Mouse (Mus musculus) kidney, embryonic 15.5 days (tissue): ENCODE data around the gene Tns3. TPM values are rescaled to one million over a fixed set of nuclear protein-coding genes. Genes with fewer than 3 reads are reported as not detected.

Experiments
- ATAC-seq: fragments of 200-750 bp; cut with Nextera tagmentation; replicated peaks from 2 replicates; pipeline ENCODE4 v1.8.0; 2017; ENCODE audit warnings: moderate TSS enrichment; ENCODE audit not compliant: low FRiP score
- H3K27ac ChIP-seq: fragments of 300-500 bp; sonication (generic); 2 replicates; pipeline ENCODE4 v1.5.1; 2015; ENCODE audit warnings: mild to moderate bottlenecking, inconsistent platforms
- H3K27me3 ChIP-seq: fragments of 300-500 bp; sonication (generic); 2 replicates; pipeline ENCODE4 v1.6.1; 2015; ENCODE audit warnings: inconsistent platforms
- H3K36me3 ChIP-seq: fragments of 300-500 bp; sonication (generic); 2 replicates; pipeline ENCODE4 v1.6.1; 2015; ENCODE audit warnings: inconsistent platforms
- H3K4me1 ChIP-seq: fragments of 300-500 bp; sonication (generic); 2 replicates; pipeline ENCODE4 v1.6.1; 2015; ENCODE audit warnings: inconsistent platforms
- H3K4me2 ChIP-seq: fragments of 300-500 bp; sonication (generic); 2 replicates; pipeline ENCODE4 v1.6.1; 2015; ENCODE audit warnings: moderate library complexity, mild to moderate bottlenecking, inconsistent platforms
- H3K4me3 ChIP-seq: fragments of 300-500 bp; sonication (generic); replicated peaks from 2 replicates; pipeline ENCODE4 v1.5.1; 2015; ENCODE audit warnings: mild to moderate bottlenecking, inconsistent platforms
- H3K9ac ChIP-seq: fragments of 300-500 bp; sonication (generic); 2 replicates; pipeline ENCODE4 v1.6.1; 2015; ENCODE audit warnings: mild to moderate bottlenecking, inconsistent platforms
- H3K9me3 ChIP-seq: fragments of 300-500 bp; sonication (generic); replicated peaks from 2 replicates; pipeline ENCODE4 v1.6.1; 2016; ENCODE audit warnings: inconsistent platforms
- WGBS: fragments of 180-500 bp; shearing (Covaris S2); methylation state at CpG from one replicate; pipeline ENCODE4 v1.1.7; 2015; ENCODE audit warnings: mixed read lengths; 5-methylcytosine and 5-hydroxymethylcytosine counted together
- polyA plus RNA-seq: library from polyadenylated mRNA; unstranded; fragments of >200 nt; fragmentation: Nextera tagmentation; extraction: Ambion mirVana; gene quantifications from 2 replicates; pipeline ENCODE4 v1.2.1, GENCODE M21; 2015

Tns3 gene
- polyA plus RNA-seq, 1 experiment from 2014 or later, result 27.7 TPM

DNA sequence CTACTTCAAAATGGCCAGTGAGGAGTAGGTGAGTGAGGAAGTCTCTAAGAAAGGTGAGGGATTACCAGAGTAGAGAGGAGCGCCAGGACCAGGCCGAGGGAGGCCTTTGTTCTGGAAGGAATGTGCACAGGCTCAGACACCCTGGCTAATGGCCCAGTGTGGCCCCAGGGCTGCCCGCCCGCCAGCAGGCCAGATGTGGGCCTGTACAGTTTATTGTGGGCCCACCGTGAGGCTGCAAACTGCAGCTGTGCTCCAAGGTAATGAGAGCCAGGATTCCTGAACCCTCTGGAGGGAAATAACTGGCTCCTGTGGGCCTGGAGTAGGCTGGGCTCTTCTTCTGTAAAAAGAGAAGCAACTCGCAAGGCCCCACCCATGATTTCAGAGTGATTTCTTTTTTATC is 5.3 kb downstream of the Tns3 start:
- Histone ChIP-seq H3K4me2 (no peak overlapping the region), H3K9ac (no peak overlapping the region), H3K4me3 (no peak overlapping the region), H3K27ac (peak overlapping the region; percentile 49), H3K36me3 (peaks cover 7% of the 10 kb centered on the region), H3K27me3 (no peaks in the 10 kb centered on the region), H3K4me1 (peaks cover 85% of the 10 kb centered on the region), H3K9me3 (no peaks in the 10 kb centered on the region)
- 55% methylated on average over 6 of the region's 6 CpGs for WGBS
- ATAC-seq, result no peak

DNA sequence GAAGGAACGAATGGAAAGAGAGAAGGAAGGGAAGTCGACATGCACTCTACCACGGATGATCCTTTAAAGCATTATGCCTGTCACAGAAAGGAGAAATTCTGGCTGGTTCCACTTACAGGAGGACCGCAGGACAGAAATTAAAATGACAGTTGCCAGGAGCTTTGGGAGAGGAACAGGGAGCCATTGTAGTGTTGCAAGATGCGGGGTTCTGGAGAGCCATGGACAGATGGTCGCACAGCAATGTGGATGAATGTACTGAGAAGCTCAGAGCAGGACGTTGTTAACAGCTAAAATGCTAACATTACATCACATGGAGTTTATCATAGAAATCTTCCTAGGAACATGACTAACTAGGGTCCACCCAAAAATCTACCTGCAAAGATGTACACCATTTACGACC is 6.8 kb downstream of the Tns3 start:
- no peak overlapping the region for H3K4me2 ChIP-seq
- no peaks in the 10 kb centered on the region for H3K9me3 ChIP-seq
- H3K4me1 ChIP-seq, result peaks cover 90% of the 10 kb centered on the region
- no peak for ATAC-seq
- H3K27ac ChIP-seq, result peak overlapping the region; percentile 75
- H3K9ac ChIP-seq, result no peak overlapping the region
- WGBS, result 87% methylated on average over 8 of the region's 8 CpGs
- no peaks in the 10 kb centered on the region for H3K27me3 ChIP-seq
- no peak overlapping the region for H3K4me3 ChIP-seq
- peaks cover 7% of the 10 kb centered on the region for H3K36me3 ChIP-seq

DNA sequence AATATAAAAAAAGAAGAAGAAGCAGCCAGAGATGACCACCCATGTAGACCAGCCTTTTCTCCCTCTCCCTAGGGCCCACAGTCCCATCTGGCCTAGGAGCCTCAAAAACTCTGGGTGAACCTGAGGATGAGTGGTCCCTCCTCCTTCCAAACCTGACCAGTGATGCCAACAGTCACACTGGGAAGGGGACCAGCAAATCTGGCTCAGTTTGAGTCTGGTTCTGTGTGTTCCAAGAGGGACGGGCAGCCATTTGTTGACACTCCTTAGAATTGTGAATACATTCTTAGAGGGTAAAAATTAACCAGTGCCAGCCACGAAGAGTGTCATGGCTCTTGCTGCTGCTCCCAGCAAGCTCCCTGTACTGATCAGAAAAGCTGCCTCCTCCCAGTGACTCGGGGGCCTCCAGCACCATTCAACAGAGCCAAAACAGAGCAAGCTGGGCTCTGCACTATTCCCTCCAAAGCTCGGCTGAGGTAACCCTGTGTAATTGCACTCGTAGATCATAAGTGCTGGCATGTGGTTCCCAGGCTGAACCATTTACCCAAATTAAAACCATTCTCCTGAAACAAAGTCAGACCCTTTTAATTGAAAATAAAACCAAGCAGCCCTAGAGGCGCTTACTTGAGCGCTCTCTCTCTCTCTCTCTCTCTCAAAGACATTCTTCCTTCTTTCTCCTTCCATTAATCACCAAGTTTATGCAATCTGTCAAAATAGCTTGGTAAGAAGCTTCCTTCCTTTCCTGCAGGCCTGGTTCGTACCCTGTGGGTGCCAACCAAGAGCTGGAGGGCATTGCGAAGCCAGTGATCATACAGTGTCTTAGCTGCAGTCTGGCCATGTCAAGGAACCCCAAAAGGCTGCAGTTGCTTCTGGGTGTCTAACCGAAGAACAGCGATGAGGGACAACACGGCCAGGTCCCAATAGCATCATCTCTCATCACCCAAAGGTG is 7.6 kb downstream of the Tns3 start:
- no peak overlapping the region for H3K4me2 ChIP-seq
- H3K4me3 ChIP-seq, result no peak overlapping the region
- H3K4me1 ChIP-seq, result peaks cover 90% of the 10 kb centered on the region
- peak; percentile 66; the same call in 1 of the 2 replicates for ATAC-seq
- no peaks in the 10 kb centered on the region for H3K27me3 ChIP-seq
- 56% methylated on average over 12 of the region's 12 CpGs for WGBS
- H3K36me3 ChIP-seq, result peaks cover 7% of the 10 kb centered on the region
- H3K27ac ChIP-seq, result peak overlapping the region; percentile 75
- no peak overlapping the region for H3K9ac ChIP-seq
- H3K9me3 ChIP-seq, result no peaks in the 10 kb centered on the region

DNA sequence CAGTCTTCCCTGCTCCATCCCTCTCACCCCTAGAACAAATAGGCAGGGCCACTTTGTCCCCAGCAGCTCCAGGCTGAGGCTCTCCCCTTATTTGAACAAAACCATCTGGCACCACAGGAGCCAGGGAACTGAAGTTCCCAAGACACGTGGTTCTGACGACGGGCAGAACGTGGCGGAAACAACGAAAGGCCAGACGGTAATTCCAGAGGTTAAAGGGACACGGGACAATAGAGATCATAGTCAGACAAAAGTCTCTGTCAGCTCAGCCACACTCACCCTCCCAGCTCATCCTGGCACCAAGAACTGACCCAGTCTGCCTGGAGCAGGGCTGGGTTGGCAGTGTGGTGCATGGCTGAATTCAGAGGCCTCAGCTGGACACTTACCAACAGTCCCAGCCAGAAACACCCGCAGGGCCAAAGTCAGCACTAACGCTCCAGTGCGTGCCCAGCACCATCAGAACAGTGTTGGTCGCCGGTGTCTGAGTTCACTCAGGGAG is 10.5 kb downstream of the Tns3 start:
- Histone ChIP-seq H3K36me3 (peaks cover 6% of the 10 kb centered on the region), H3K4me1 (peaks cover 85% of the 10 kb centered on the region), H3K27me3 (no peaks in the 10 kb centered on the region), H3K4me3 (no peak overlapping the region), H3K9ac (no peak overlapping the region), H3K4me2 (no peak overlapping the region), H3K9me3 (no peaks in the 10 kb centered on the region), H3K27ac (peak overlapping the region; percentile 41)
- 76% methylated on average over 13 of the region's 13 CpGs for WGBS
- no peak for ATAC-seq

DNA sequence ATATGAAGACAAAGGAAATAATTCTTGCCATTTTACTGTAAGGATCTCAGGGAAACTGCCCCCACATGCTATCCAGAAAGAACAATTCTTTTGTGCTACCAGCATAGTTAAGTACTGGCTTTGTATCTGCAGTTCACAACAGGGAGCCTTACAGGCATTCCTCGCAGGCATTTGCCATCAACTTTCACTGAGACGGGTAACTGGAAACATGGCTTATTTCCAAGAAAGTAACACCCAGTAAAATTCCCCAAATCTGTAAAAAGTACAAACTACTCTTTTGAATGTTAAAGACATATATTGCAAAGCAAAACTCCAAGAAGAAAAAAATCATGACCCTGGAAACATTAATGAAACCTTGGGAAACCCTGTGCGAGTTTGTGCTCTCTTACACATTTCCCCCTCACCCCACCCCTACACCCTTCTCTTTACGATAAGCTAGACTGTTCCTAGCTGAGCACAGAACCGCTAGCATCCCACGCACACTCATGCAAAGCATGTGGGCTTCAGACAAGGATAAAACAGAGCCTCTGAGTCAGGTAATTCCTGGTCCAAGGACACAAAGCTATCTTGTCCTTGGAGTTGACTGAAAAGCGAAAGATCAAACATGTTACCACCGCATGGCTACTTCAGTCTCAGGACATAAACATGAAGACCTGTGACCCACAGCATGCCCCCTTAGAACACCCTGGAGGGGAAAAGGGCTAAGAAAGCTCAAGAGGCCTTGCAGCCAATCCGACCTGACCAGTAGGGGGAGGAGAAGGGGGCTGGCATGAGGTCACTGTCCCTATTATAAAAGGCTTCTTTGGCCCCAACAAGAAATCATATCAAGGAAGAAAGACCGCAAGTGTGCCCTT is 11.3 kb downstream of the Tns3 start:
- no peak overlapping the region for H3K9ac ChIP-seq
- H3K4me2 ChIP-seq, result no peak overlapping the region
- ATAC-seq, result no peak
- H3K4me3 ChIP-seq, result no peak overlapping the region
- peaks cover 77% of the 10 kb centered on the region for H3K4me1 ChIP-seq
- H3K27ac ChIP-seq, result peak overlapping the region; percentile 41
- H3K9me3 ChIP-seq, result no peaks in the 10 kb centered on the region
- 45% methylated on average over 10 of the region's 10 CpGs for WGBS
- no peaks in the 10 kb centered on the region for H3K36me3 ChIP-seq
- no peaks in the 10 kb centered on the region for H3K27me3 ChIP-seq

DNA sequence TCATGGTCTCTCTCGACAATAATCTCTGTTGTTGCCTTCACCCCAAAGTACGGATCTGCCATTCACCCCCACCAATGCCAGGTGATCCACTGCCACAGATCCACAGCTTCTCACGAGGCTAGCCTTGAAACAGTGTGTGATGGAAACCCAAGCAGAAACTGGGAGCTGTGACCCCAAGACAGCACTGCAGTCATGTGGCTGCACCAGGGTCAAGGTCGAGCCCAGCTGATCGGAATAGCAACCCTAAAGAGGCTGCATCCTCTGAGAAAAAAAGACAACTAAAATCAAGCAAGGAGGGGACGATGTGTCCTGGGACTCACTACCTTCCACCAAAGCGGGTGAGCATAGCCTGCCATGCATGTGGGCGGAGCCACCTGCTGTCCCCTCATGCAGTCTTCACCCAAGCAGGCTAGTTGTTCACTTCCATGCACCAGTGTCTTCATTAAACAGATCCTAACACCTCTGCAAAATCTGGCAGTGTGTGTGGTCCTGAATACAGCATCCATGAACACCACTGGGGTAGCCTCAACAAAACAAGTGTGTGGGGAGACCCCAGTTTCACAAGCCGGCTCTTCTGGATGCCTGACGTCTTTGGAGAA is 12.1 kb downstream of the Tns3 start:
- H3K4me1 ChIP-seq, result peaks cover 71% of the 10 kb centered on the region
- no peaks in the 10 kb centered on the region for H3K9me3 ChIP-seq
- H3K27ac ChIP-seq, result peak overlapping the region; percentile 41
- no peak overlapping the region for H3K4me2 ChIP-seq
- no peaks in the 10 kb centered on the region for H3K27me3 ChIP-seq
- ATAC-seq, result peak; percentile 16; the same call in 1 of the 2 replicates
- 86% methylated on average over 10 of the region's 10 CpGs for WGBS
- H3K4me3 ChIP-seq, result no peak overlapping the region
- no peak overlapping the region for H3K9ac ChIP-seq
- no peaks in the 10 kb centered on the region for H3K36me3 ChIP-seq

DNA sequence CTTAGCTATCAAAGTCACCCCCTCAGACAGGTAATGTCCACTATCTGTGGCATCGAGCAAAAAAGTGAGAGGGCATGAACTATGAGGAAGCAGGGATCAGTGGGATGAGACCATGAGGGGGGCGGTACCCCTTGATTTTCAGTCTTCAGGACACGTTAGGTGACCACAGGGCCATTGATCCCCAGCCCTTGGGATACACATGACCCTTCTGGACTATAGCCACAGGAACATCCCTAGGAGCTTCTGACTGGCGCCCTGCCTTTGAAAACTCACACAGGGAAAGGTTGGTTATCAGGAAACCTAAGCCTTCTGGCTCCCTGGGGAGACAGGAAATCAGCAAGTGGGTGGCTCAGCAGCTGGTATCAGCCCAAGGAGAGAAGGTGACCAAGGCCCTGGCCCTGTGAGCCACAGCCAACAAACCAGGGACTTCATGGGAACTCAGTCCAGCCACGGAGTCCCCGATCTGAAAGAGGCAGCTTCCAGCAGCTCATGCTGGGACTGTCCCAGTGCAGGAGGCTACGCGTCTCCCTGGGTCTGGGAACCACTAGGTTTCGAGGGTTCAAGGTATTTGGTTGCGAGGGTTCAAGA is 12.8 kb downstream of the Tns3 start:
- no peaks in the 10 kb centered on the region for H3K9me3 ChIP-seq
- H3K4me2 ChIP-seq, result no peak overlapping the region
- WGBS, result 84% methylated on average over 10 of the region's 10 CpGs
- no peak overlapping the region for H3K9ac ChIP-seq
- no peaks in the 10 kb centered on the region for H3K27me3 ChIP-seq
- peaks cover 64% of the 10 kb centered on the region for H3K4me1 ChIP-seq
- no peak for ATAC-seq
- H3K36me3 ChIP-seq, result peaks cover 3% of the 10 kb centered on the region; the same call in 1 of the 2 replicates
- H3K4me3 ChIP-seq, result no peak overlapping the region
- no peak overlapping the region for H3K27ac ChIP-seq

DNA sequence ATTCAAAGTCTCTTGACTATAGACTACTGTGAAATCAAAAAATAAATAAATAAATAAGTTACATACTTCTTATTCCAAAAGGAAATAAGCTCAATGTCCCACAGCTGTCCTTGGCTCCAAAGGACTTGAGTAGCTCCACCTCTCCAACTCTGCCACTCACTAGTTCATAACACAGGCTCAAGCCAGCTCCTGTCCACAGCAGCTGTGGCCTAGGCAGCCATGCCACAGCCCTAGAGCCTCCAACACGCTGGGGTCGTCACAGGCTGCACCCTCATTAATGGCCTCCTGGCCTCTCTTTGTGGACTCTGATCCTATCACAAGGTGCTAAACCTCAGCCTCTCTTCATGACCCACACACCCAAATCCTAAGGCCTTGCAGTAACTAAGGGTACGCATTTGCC is 18.7 kb downstream of the Tns3 start:
- Histone ChIP-seq H3K27me3 (no peaks in the 10 kb centered on the region), H3K4me3 (no peak overlapping the region), H3K9me3 (no peaks in the 10 kb centered on the region), H3K4me2 (no peak overlapping the region), H3K36me3 (peaks cover 7% of the 10 kb centered on the region; the same call in 1 of the 2 replicates), H3K27ac (0 out of 2 replicates have a peak overlapping the region, but pooled peaks have one; percentile 5), H3K9ac (no peak overlapping the region), H3K4me1 (peaks cover 49% of the 10 kb centered on the region)
- no peak for ATAC-seq
- 63% methylated on average over 3 of the region's 3 CpGs for WGBS

DNA sequence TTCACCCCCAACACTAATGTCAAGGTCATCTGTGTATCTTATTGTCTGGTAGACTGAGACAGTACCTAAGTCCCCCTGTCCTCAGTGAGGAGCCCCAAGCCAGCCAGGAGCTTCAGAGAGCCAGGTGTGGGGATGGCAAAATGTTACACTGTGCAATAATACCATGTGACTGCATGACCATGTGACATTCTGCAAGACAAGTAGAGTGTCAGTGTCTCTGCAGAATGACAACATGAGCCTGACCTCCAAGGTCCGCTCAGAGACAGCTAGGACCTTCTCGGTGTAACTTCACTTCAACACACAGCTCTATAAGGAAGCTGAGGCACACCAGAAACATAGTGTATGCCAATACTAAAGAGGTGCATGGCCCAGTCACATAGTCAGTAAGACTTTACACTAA is 20.1 kb downstream of the Tns3 start:
- Histone ChIP-seq H3K9ac (no peak overlapping the region), H3K27me3 (no peaks in the 10 kb centered on the region), H3K4me3 (no peak overlapping the region), H3K4me2 (no peak overlapping the region), H3K9me3 (no peaks in the 10 kb centered on the region), H3K36me3 (peaks cover 7% of the 10 kb centered on the region; the same call in 1 of the 2 replicates), H3K27ac (no peak overlapping the region), H3K4me1 (peaks cover 49% of the 10 kb centered on the region)
- 92% methylated on average over 2 of the region's 2 CpGs for WGBS
- no peak for ATAC-seq

DNA sequence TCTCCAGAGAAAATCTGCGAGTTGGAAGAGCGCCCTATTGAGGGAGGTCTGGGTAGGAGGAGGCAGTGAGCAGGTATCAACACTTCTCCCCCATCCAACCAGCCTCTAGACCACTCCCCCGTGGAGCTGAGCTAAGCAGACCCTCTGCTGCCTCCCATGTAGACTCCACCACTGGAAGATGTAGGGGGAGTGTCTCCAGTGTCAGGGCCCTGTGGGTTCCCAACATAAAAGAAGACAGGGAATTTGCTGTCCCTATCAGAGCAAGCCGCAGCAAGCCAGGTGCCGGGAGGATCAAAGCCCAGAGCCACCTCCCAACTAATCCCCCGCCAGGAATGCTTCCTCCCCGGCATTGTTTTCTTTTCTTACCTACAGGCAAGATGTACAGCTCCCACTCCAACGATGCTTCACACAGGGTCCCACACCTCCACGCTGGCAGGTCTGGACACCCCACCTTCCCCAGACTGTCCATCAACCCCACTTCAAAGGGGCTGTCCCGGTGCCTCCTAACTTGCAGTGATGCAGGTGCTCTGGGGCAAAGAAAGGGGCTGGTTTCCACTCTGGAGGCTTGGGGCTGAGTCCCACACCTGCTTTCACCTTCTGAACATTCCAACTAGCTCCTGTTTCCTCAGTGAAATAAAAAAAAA is 22.6 kb downstream of the Tns3 start:
- Histone ChIP-seq H3K27ac (no peak overlapping the region), H3K36me3 (peaks cover 6% of the 10 kb centered on the region; the same call in 1 of the 2 replicates), H3K9ac (no peak overlapping the region), H3K4me3 (no peak overlapping the region), H3K27me3 (no peaks in the 10 kb centered on the region), H3K9me3 (no peaks in the 10 kb centered on the region), H3K4me1 (peaks cover 56% of the 10 kb centered on the region), H3K4me2 (no peak overlapping the region)
- 0 out of 2 replicates have a peak, but pooled peaks have one; percentile 37 for ATAC-seq
- WGBS, result 20% methylated on average over 10 of the region's 10 CpGs

DNA sequence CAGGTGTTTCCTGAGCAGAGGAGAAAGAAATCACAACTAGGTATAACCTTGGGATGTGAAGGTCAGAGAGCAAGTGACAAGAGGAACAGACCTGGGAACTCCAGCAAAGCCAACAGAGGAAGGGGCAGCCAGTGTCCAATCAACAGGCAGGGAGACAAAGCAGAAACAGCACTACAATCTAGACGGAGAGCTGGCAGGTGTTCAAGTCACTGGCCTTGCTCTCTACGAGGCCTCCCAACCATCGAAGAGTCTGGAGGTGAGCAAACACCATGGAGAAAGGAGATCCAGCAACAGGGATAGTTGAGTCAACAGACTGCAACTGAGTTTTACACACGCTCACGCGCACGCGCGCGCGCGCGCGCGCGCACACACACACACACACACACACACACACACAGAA is 24.6 kb downstream of the Tns3 start:
- no peaks in the 10 kb centered on the region for H3K27me3 ChIP-seq
- H3K9me3 ChIP-seq, result no peaks in the 10 kb centered on the region
- no peak overlapping the region for H3K27ac ChIP-seq
- no peaks in the 10 kb centered on the region for H3K36me3 ChIP-seq
- WGBS, result 94% methylated on average over 16 of the region's 16 CpGs
- peaks cover 66% of the 10 kb centered on the region for H3K4me1 ChIP-seq
- no peak overlapping the region for H3K4me3 ChIP-seq
- no peak overlapping the region for H3K9ac ChIP-seq
- no peak overlapping the region for H3K4me2 ChIP-seq
- no peak for ATAC-seq
